In genomic region chr1:162184003-162184748, GRCm38 (mm10) we compare ENCODE assay signal across 8 mouse cellular contexts.
A peak's percentile ranks its signal among the peaks of the same experiment; 100 is the strongest.
DNase-seq lines count a peak whose midpoint lies in the region; ATAC-seq and TF ChIP-seq lines count a peak whose summit lies in the region.

No protein-coding gene starts in this region.

- H3K36me3 ChIP-seq in myocyte (ENCODE audit: control insufficient read depth, insufficient read depth) = no peaks in the 10 kb centered on the region

- H3K4me2 ChIP-seq in myocyte (ENCODE audit: low read depth) = peak overlapping the region; percentile 56

- H3K79me2 ChIP-seq in myocyte (ENCODE audit: control insufficient read depth, insufficient read depth) = no peaks in the 10 kb centered on the region

- no peak overlapping the region for H3ac ChIP-seq in myocyte (ENCODE audit: control insufficient read depth, insufficient read length)

- peak; percentile 42 for DNase-seq in left cerebral cortex, postnatal 4 days
- DNase-seq in left cerebral cortex, postnatal 14 days (ENCODE audit: low spot score in 2 of 2) = no peak
- DNase-seq in cerebellum, postnatal 25 days = peak; percentile 77 to 85
- peak; percentile 65 to 69 for DNase-seq in heart, adult 9 months (ENCODE audit: low spot score in 2 of 2)
- peak; percentile 35 to 41 for DNase-seq in kidney, adult 8-10 months
- DNase-seq in frontal cortex, postnatal 10 days (ENCODE audit: low spot score in 2 of 2) = no peak

- no peak overlapping the region for H3K4me3 ChIP-seq in myocyte

- intact Hi-C loops in left cerebral cortex, postnatal 4 days (cut with DNase I) = no loop called here
- intact Hi-C loops in left cerebral cortex, postnatal 14 days (cut with DNase I) = no loop called here

- H3K27me3 ChIP-seq in myocyte (ENCODE audit: control insufficient read depth, insufficient read depth, insufficient read length) = no peaks in the 10 kb centered on the region

- no peak for ATAC-seq in megakaryocyte, adult 5-6 weeks (ENCODE audit: poor library complexity, severe bottlenecking)

- TF ChIP-seq POLR2A in myocyte (IDR thresholded peaks at IDR 0.05; ENCODE audit: insufficient read length, low read depth) = no peak

TF ChIP-seq in myocyte, 11 proteins besides CTCF, POLR2A, EP300 and RAD21:
- TF ChIP-seq TCF3 (IDR thresholded peaks at IDR 0.05; ENCODE audit: insufficient read length, low read depth) (no peak), POLR2AphosphoS2 (IDR thresholded peaks at IDR 0.05; ENCODE audit: insufficient read length, low read depth) (no peak), MYOD1 (IDR thresholded peaks at IDR 0.05; ENCODE audit: control insufficient read depth in 1 of 3, insufficient read length in 2 of 3, low read depth in 2 of 3) (no peak)
TF ChIP-seq in myocyte: peak in this region for 0.

Comparison
In these comparisons a context has a peak if more than half of its experiments do, and no peak if none do; other contexts are left out.
1. DNase-seq: peak in left cerebral cortex, postnatal 4 days (single experiment), cerebellum, postnatal 25 days (2 of 2), heart, adult 9 months (2 of 2) and kidney, adult 8-10 months (2 of 2); none in left cerebral cortex, postnatal 14 days (0 of 2) and frontal cortex, postnatal 10 days (0 of 2).